Mouse (Mus musculus) embryonic facial prominence, embryonic 11.5 days (tissue): ENCODE results near the gene 4931428L18Rik. TPM values are rescaled to one million over a fixed set of nuclear protein-coding genes. Genes with fewer than 3 reads are reported as not detected.
A peak's percentile ranks its signal among the peaks of the same experiment; 100 is the strongest.

ENCODE experiments used
- ATAC-seq: fragments of 200-750 bp; cut with Nextera tagmentation; replicated peaks from 2 replicates; pipeline ENCODE4 v1.8.0; 2017; ENCODE audit warnings: low read depth; ENCODE audit not compliant: insufficient number of reproducible peaks, low FRiP score, low TSS enrichment
- DNase-seq: peaks from one replicate; pipeline ENCODE4 v3.0.0-alpha.2; 2015; ENCODE audit warnings: low spot score
- H3K27ac ChIP-seq: fragments of 300-500 bp; sonication (generic); replicated peaks from 2 replicates; pipeline ENCODE4 v1.5.1; 2014; ENCODE audit warnings: mild to moderate bottlenecking, low read depth, low read length, control low read depth
- H3K27me3 ChIP-seq: fragments of 300-500 bp; sonication (generic); 2 replicates; pipeline ENCODE4 v1.6.1; 2014; ENCODE audit warnings: mild to moderate bottlenecking, low read length, moderate library complexity, mixed read lengths; ENCODE audit not compliant: control insufficient read depth, insufficient read depth
- H3K36me3 ChIP-seq: fragments of 300-500 bp; sonication (generic); replicated peaks from 2 replicates; pipeline ENCODE4 v1.6.1; 2014; ENCODE audit warnings: low read depth, mild to moderate bottlenecking, low read length, moderate library complexity, mixed read lengths; ENCODE audit not compliant: control insufficient read depth, insufficient read depth
- H3K4me1 ChIP-seq: fragments of 300-500 bp; sonication (generic); 2 replicates; pipeline ENCODE4 v1.6.1; 2014; ENCODE audit warnings: low read length, mixed read lengths; ENCODE audit not compliant: control insufficient read depth, insufficient read depth
- H3K4me2 ChIP-seq: fragments of 300-500 bp; sonication (generic); 2 replicates; pipeline ENCODE4 v1.6.1; 2014; ENCODE audit warnings: low read depth, mild to moderate bottlenecking, control low read depth, low read length, moderate library complexity
- H3K4me3 ChIP-seq: fragments of 300-500 bp; sonication (generic); 2 replicates; pipeline ENCODE4 v1.5.1; 2014; ENCODE audit warnings: low read depth, low read length, control low read depth
- H3K9ac ChIP-seq: fragments of 300-500 bp; sonication (generic); replicated peaks from 2 replicates; pipeline ENCODE4 v1.6.1; 2014; ENCODE audit warnings: mild to moderate bottlenecking, control low read depth, low read length
- H3K9me3 ChIP-seq: fragments of 300-500 bp; sonication (generic); replicated peaks from 2 replicates; pipeline ENCODE4 v1.6.1; 2016; ENCODE audit warnings: mild to moderate bottlenecking, low read length, inconsistent platforms, mixed read lengths; ENCODE audit not compliant: control insufficient read depth
- WGBS: fragments of 180-500 bp; shearing (Covaris S2); extraction: QIAGEN DNeasy Blood & Tissue Kit; methylation state at CpG from one replicate; pipeline ENCODE4 v1.1.7; 2014; 5-methylcytosine and 5-hydroxymethylcytosine counted together
- polyA plus RNA-seq: library from polyadenylated mRNA; unstranded; fragments of >200 nt; fragmentation: Nextera tagmentation; extraction: Ambion mirVana; gene quantifications from 2 replicates; pipeline ENCODE4 v1.2.1, GENCODE M21; 2014

4931428L18Rik gene
- polyA plus RNA-seq, 1 experiment from 2014 or later, result not detected

DNA sequence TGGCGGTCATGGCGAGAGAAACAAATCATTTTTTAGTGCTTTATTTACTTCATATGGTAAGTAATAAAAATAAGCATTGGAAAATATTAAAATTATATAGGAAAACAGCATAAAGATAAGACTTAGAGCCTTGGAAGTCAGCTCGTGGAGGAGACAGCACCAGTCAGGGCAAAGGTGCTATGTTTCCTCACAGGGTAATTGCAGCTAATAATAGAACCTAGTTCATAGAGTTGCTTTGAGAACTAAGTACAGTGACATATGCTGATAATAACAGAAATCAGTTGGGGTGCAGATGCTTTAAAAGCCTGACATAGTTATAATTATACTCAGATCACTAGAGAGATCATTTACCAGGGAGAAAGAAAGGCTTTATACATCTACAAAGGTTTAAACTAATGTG lies 125.3 kb downstream of the 4931428L18Rik start:
- Histone ChIP-seq H3K9me3 (no peaks in the 10 kb centered on the region), H3K27me3 (no peaks in the 10 kb centered on the region), H3K4me3 (no peak overlapping the region), H3K27ac (no peak overlapping the region), H3K4me2 (no peak overlapping the region), H3K4me1 (no peaks in the 10 kb centered on the region), H3K36me3 (no peaks in the 10 kb centered on the region), H3K9ac (no peak overlapping the region)
- ATAC-seq, result no peak
- no peak for DNase-seq
- 81% methylated on average over 3 of the region's 3 CpGs for WGBS

- Histone ChIP-seq H3K4me3 (no peak overlapping the region), H3K4me2 (no peak overlapping the region), H3K4me1 (no peaks in the 10 kb centered on the region), H3K27ac (no peak overlapping the region), H3K27me3 (no peaks in the 10 kb centered on the region), H3K9ac (no peak overlapping the region), H3K9me3 (no peaks in the 10 kb centered on the region), H3K36me3 (no peaks in the 10 kb centered on the region)
- 38% methylated on average over 2 of the region's 2 CpGs for WGBS
- ATAC-seq (no peak), DNase-seq (no peak)
Measured at GRCm38 (mm10) chr1:31096466-31096793, 126.1 kb downstream of the 4931428L18Rik start.

DNA sequence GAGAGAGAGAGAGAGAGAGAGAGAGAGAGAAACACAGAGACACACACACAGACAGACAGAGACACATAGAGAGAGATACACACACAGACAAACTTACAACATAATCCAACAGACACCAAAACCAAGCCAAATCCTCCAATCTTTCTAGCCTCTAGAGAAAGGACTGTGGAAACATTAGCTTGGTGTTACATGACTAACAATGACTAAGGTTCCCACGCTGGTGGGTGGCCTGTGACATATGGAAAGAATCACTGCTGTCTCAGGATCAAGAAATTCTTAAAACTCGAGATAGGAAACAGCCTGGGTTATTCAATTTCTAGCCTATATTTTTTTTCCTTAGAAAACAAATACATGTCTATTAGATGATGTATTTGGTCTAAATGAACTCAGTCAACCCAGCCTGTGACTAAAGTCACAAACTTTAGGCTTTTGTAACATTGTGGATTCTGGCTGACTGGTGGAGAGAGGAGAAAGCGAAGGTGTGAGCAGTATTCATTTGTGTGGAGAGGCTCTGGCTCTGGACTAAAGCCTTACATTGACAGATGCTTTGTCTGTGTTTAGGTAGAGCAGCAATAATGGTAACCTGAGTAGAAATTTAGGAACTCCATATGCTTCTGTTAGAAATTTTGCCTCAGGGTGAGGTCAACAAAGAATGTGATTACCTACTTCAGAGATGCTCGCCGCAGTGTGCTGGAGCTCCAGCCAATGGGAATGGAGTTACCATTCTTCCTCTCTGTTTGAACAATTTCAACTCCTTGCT lies 126.6 kb downstream of the 4931428L18Rik start:
- no peaks in the 10 kb centered on the region for H3K36me3 ChIP-seq
- no peaks in the 10 kb centered on the region for H3K27me3 ChIP-seq
- peak; percentile 73; the same call in 1 of the 2 replicates for ATAC-seq
- no peaks in the 10 kb centered on the region for H3K9me3 ChIP-seq
- 23% methylated on average over 5 of the region's 5 CpGs for whole genome bisulfite sequencing
- no peaks in the 10 kb centered on the region for H3K4me1 ChIP-seq
- H3K4me2 ChIP-seq, result no peak overlapping the region
- no peak overlapping the region for H3K9ac ChIP-seq
- peak; percentile 62 for DNase-seq
- H3K4me3 ChIP-seq, result no peak overlapping the region
- H3K27ac ChIP-seq, result no peak overlapping the region

- H3K9me3 ChIP-seq, result no peaks in the 10 kb centered on the region
- ATAC-seq, result no peak
- no peaks in the 10 kb centered on the region for H3K4me1 ChIP-seq
- H3K4me2 ChIP-seq, result no peak overlapping the region
- no peak overlapping the region for H3K27ac ChIP-seq
- no peak overlapping the region for H3K9ac ChIP-seq
- H3K27me3 ChIP-seq, result no peaks in the 10 kb centered on the region
- no peak overlapping the region for H3K4me3 ChIP-seq
- DNase-seq, result no peak
- WGBS, result 62% methylated on average over 3 of the region's 3 CpGs
- H3K36me3 ChIP-seq, result no peaks in the 10 kb centered on the region
Measured at GRCm38 (mm10) chr1:31094792-31095191, 127.7 kb downstream of the 4931428L18Rik start.

DNA sequence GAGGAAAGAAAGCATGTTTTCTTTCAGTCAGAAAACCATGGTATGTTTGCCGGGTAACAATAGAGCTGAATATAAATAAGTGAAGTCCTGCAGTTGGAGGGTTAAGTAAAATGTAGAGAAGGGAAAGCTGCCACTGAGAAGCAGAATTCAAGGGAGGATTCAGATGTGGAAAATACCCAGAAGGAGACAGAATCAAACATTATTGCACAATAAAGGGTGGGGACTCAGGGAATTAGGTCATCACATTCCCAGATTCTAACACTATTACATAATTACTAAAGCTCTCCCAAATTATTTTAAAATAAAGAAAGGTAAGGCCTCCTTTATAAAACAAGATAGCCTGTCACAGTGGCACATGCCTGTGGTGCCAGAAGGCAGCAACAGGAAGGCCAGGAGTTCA lies 128.5 kb downstream of the 4931428L18Rik start:
- no peaks in the 10 kb centered on the region for H3K9me3 ChIP-seq
- H3K4me3 ChIP-seq, result no peak overlapping the region
- no peaks in the 10 kb centered on the region for H3K4me1 ChIP-seq
- no peaks in the 10 kb centered on the region for H3K36me3 ChIP-seq
- no peak for DNase-seq
- H3K4me2 ChIP-seq, result no peak overlapping the region
- no peak overlapping the region for H3K27ac ChIP-seq
- H3K27me3 ChIP-seq, result no peaks in the 10 kb centered on the region
- no peak overlapping the region for H3K9ac ChIP-seq
- ATAC-seq, result no peak
- WGBS, result 97% methylated on average over 1 of the region's 1 CpGs

DNA sequence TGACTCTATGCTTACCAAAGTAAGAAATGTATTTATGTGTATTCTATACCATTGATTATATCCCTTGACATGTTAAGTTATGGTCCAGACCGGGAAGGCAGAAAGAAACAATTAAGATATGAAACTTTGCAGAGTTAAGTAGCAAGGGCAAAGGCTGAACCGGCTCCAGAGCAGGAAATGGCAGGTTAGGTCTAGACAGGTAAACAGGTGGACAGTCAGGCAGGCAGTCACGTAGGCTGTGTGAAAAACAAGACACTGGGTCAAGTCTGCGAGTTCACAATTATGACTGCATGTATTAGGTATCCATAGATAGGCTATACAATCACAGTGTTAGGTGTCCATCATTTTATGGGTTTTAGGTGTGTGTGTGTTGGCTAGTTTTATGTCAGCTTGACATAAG lies 133.8 kb downstream of the 4931428L18Rik start:
- H3K9ac ChIP-seq, result no peak overlapping the region
- no peak overlapping the region for H3K4me2 ChIP-seq
- no peak overlapping the region for H3K27ac ChIP-seq
- H3K4me3 ChIP-seq, result no peak overlapping the region
- WGBS, result 85% methylated on average over 4 of the region's 4 CpGs
- H3K27me3 ChIP-seq, result no peaks in the 10 kb centered on the region
- no peaks in the 10 kb centered on the region for H3K9me3 ChIP-seq
- no peaks in the 10 kb centered on the region for H3K4me1 ChIP-seq
- DNase-seq, result no peak
- ATAC-seq, result no peak
- no peaks in the 10 kb centered on the region for H3K36me3 ChIP-seq

DNA sequence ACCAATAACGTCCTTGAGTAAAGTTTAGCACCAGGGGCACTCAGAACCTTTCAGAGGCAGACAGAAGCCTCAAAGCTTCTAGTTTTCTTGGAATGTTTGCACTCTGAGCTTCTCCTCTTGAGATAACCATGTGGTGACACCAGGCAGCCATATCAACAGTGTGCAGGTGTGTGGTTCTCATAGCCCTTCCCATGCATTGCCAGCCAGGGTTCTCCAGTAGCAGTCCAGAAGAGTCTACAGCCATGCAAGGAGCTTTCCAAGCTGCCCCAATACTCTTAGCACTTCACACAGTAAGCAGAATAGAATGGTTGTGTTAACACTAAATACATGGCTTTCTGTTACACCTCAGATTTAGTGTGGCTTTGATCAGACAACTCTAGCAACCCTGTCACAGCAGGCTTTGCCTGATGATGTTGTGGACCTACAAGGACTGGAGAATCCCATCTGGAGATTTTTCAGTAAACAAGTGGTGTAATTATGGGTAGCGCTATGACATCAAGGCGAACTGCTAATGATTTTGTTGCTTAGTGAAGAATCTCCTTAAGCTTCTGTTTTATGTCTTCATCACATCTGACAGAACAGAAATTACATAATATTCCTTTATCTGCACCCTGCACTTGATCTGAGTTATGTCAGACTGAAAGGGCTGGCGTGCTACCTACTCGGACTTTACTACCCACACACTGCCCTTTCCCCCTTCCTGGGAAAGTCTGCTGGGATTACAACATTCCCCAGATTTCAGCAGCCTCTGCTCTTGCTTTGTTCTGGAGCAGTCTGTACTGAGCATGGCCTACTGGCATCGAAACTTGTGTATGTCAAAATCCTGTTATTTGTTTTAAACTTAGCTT lies 149.7 kb downstream of the 4931428L18Rik start:
- Histone ChIP-seq H3K9ac (no peak overlapping the region), H3K4me3 (no peak overlapping the region), H3K4me1 (no peaks in the 10 kb centered on the region), H3K36me3 (no peaks in the 10 kb centered on the region), H3K9me3 (no peaks in the 10 kb centered on the region), H3K27ac (no peak overlapping the region), H3K27me3 (no peaks in the 10 kb centered on the region), H3K4me2 (no peak overlapping the region)
- no peak for DNase-seq
- 73% methylated on average over 6 of the region's 6 CpGs for WGBS
- no peak for ATAC-seq

- H3K4me3 ChIP-seq, result no peak overlapping the region
- no peaks in the 10 kb centered on the region for H3K4me1 ChIP-seq
- DNase-seq (no peak), ATAC-seq (no peak)
- no peaks in the 10 kb centered on the region for H3K36me3 ChIP-seq
- H3K27me3 ChIP-seq, result no peaks in the 10 kb centered on the region
- H3K4me2 ChIP-seq, result no peak overlapping the region
- H3K27ac ChIP-seq, result no peak overlapping the region
- no peak overlapping the region for H3K9ac ChIP-seq
- 80% methylated on average over 2 of the region's 2 CpGs for WGBS
- no peaks in the 10 kb centered on the region for H3K9me3 ChIP-seq
Measured at GRCm38 (mm10) chr1:31071209-31071608, 151.3 kb downstream of the 4931428L18Rik start.
